Mouse (Mus musculus) ES-CJ7 (cell line): ENCODE results near the gene Mrgpre.

ENCODE experiments used
- DNase-seq: peaks from one replicate; pipeline ENCODE4 v3.0.0; 2011; ENCODE audit warnings: low read depth, low spot score

Mrgpre gene

DNA sequence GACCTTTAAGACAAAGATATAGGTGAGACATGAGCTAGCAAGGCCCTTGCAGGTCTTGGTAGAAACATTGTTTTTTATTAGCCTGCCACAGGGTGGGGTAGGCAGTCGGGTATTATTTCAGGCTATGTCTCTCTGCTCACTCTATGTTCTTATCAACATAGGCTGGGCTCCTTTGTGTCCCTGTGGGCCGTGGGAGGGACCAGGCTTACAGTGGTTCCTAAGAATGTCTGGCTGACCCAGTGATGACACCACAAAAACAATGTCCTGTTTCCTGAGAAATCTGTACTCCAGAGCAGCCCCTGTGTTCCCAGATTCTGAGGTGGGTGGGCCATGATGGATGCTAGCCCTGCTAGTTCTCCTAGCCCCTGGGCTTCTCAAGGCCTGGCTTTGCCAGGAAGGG lies 6.9 kb downstream of the Mrgpre start:
- no peak for DNase-seq

DNA sequence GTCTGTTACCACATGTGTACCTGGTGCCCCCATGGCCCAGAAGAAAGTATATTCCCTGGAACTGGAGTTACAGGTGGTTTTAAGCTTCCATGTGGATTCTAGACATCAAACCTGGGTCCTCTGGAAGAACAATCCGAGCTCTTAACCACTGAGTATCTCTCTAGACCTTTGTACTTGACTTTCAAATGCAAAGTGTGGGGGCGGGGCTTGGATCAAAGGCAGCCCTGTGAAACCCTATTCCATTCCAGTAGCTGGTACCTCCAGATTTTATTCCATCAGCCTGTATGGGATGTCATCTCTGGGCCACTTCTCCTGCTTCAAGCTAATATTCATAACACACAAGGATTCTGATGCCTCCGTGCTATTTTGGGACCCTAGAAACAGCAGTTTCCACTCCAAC lies 8.2 kb downstream of the Mrgpre start:
- peak; percentile 63 for DNase-seq

DNA sequence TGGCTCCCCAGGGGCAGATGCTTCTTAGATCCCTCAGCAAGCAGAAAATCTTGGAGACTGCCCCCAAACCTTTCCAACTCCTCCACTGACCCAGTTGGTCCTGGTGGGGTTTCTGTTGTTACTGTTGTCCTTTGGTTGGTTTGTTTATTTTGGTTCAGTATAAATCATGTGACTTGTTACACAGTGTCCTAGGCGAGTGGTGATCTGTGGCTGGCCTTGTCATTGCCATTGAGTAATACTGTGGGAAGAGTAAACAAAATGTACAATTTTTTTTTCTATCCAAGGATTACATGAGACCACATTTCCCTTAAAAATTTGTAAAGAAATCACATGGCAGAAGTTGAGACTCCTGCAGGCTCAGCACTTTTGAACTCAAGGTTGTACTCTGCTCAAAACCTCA lies 14.8 kb downstream of the Mrgpre start:
- no peak for DNase-seq

DNA sequence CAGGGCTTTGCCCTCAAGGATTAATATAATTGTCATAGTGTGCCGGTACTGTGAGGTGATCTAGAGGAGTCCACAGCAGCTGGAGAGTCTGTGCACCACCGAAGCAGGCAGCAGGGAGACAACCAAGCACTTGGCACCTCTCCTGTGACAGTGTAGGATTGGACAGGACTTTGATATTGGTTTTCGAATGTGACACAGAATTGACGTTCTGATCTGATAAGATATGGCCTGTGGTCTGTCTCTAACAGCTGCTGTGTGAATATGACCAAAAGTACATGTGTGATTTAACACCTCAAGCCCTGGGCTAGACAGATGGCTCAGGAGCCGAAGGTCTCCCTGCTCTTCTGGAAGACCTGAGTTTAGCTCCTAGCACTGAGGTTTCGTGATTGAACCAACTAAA lies 16.0 kb downstream of the Mrgpre start:
- DNase-seq: no peak

DNA sequence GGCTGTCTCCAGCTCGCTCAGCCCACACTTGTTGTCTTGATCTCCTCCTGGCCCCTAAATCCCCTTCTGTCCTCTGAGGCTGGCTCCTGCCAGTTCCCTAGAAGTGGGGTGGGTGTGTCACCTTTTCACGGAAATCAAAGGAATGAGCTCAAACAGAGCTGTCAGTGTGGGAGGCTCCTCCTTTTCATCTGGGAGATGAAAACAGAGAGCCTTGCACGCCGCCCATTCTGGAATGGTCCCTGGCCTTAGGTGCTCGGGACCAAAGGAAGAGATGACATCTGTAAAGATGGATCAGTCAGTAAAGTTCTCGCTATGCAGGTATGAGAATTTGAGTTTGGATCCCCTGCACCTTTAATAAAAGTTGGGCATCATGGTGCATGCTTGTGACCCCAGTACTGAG lies 17.4 kb downstream of the Mrgpre start, which contains the start of gene Mrgprg:
TSS of gene Mrgprg (minus strand) at position 101 of the 400 bp plus-strand sequence.
- no peak for DNase-seq

DNA sequence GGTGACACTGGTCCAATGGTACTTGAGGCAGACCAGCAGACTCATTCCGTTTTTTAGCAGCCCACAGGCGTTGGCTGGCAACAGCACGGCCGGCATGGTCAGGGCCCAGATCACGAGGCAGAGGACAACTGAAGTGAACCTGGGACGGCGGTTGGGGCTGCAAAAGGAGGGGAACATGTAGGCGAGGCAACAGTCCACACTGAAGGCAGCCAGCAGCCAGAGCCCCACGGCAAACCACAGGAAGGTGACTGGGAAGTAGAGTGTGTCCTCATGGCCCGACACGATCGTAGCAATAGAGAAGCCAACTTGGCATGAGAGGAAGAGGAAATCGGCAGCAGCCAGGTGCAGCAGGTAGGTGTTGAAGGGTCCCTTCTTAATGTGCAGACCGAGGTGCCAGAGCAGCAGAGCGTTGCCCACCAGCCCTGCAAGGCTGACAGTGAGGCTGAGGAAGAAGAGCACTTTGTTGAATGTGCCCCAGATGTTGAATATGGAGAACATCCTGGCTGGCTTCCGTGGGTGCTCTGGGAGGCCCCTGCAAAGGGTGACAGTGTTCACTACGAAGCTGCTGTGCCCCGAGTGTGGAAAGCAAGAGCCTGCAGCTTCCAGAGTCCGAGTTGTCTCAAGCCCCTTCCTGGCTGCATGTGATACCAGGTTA lies 19.3 kb downstream of the Mrgpre start:
- DNase-seq: no peak

DNA sequence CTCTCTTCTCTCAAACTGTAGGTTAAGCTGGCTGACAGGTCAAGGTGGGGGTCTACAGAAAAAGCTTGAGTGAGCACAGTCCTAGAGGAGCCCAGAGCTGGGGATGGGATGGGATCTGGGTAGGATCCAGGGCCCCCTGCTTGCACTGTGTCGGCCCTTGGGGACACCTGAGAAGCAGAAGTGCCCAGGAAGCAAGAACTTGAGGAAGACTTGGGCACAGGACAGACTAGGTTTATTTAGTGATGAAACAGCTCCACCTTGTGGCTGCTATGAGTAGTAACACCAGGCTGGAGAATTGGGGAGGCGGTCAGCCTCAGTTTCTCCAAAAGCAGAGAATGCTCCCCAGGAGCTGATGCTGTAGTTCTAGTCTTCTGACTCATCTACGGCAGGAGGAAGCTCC lies 20.5 kb downstream of the Mrgpre start:
- peak; percentile 52 for DNase-seq

DNA sequence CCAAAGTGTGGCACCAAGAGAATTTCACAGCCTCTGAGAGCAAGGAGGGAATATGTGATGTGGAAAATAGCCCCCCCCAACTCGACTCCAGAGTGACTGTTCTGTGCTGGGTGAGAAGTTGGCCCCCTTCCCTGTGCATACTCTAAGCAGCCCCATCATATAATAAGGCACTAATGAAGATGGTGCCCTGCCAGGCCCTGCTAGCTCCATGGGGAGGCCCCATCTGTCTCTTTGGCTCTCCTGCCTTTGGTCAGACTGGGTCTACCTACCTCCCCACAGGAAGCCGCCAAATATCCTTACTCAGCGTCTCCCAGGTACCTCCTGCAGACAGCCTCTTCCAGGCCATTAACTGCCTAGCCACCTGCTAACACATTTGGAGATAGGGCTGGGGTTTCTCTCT lies 25.3 kb downstream of the Mrgpre start:
- DNase-seq: no peak

DNA sequence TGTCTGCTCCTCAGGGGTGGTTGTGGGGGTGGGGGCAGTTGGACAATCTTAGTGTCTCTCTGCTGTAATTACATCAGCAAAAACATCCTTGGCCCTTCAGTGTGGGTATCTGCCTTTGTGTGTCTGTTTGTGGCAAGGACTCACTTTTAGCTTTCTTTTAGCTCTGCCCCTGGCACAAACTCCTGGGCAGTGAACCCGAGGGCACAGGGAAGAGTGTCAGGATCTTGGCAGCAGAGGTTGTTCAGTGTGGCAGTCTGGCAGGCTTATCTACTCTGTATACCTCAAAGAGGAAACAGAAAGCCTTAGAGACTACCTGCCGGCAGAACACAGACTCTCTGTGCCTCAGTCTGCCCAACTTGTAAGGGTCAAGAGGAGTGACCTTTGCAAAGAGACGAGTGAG lies 26.6 kb downstream of the Mrgpre start:
- DNase-seq: no peak

DNA sequence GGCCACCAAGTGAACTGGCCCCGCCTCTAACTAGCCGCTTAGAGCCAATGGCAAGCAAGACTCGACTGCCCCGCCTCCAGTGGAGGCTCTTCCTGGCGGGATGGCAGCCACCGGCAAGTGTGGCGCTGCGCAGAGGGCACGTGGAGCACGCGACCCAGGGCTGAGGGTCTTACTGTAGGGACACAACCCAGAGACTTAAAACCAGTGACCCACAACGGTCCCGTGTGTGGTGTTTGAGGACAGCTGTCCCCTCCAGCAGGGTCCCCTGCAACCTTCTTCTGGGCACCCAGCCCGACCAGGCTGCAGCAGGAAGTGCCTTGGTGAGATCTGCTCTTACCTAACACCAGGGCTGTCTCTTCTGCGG lies 27.3 kb downstream of the Mrgpre start:
- peak; percentile 70 for DNase-seq

DNA sequence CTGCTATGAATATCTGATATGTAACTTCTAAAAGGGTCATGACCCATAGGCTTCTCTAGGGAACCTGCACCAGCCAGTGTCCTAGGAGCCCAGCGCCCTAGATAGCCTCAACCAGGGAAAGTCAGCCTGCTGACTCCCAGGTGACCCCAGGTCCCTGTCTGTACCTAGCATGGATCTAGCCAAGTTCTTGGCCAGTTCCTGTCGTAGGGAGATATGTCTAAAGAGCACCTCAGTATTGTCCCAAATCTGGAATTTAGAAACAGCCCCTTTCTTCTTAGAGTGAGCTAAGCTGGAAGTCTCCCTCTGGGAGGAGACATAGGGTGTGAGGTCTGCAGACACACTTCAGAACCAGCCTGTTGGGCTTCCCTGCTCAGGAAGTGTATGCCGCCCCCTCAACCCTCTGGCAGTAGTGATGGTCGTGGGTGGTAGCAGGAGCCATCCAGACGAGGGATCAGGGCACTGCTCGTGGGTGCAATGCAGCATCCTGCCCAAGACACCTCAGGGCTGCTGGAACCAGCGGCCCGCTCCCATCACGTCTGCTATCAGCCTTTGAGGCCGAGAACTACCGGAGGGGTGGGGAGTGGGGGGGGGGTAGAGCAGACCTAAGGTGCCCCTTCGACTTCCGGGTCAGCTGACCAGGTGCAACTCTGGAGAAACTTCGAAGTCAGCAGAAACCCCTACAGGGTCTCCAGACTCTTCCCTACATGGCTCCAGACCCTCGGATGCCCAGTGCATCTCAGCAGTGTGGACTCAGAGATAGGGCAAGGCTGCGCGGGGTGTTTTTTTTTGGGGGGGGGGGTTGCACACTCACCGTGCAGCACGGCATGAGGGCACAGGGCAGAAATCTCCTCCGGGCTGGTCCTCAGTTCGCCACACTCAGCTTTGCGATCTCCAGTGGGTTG lies 27.9 kb downstream of the Mrgpre start, which contains the start of gene Osbpl5:
TSS of gene Osbpl5 (minus strand) at position 861 of the 902 bp plus-strand sequence.
- DNase-seq: no peak

DNA sequence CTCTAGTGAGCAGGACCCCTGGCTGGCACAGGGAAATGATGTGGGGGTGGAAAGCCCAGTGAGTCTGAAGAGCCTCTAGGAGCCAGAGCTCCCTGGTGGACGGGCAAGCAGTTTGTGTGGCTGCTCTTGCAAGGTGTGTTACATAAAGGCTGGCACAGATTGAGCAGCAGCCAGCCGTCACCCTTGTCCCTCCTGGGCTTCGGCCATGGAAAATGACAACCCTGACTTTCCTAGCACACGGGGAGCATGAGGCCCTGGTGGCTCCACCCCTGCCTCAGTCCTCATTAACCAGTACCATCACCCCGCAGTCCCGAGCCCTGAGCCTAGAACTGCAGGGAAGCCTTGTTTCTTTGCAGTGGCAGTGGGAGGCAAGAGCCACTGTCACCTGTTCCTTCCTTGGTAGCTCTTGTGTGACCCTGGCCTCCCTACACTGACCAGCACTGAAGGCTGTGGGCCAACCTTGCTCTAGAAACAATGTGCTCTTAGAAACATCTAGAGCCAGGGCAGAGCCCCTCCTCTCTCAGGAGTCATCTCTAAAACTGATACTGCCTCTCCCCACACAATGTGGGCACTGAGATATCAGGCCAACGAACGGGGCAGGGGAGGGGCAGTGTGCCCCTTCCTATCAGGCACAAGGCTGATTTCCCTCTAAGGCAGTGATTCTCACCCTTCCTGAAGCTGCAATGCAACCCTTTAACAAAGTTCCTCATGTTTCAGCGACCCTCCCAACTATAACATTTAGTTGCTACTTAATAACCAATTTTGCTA lies 28.8 kb downstream of the Mrgpre start:
- no peak for DNase-seq

DNA sequence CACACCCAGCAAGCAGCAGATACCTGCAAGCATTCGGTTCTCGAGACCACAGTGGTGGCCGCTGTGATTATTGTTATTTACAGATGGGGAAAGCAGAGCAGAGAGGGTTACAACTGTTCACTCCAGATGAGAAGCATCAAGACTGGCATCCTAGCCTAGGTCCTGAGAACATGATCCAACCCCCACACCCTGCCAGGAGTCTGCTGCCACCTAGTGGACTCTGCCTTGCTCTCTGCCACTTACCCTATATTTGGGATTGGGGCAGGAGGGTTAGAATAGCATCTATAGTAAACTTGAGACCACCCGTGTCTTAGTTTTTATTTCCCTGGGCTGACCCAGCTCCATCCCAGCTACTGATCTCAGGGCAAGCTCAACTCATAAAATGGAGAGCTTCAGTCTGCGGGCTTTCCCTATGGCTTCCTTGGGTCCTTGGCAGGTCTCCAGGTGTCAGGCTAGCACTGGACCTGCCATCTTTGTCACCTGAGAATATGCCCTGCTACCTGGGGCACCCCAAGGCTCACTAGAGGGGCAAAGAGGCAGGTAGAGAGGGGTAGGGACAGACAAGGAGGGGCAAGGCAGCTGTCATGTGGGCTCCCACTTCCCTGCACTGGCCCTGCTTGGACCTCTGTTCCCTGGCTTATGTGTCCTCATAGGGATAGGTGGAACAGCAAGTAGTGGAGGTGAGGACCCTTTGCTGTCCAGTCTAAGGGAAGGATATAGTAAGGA lies 30.1 kb downstream of the Mrgpre start:
- peak; percentile 60 for DNase-seq

DNA sequence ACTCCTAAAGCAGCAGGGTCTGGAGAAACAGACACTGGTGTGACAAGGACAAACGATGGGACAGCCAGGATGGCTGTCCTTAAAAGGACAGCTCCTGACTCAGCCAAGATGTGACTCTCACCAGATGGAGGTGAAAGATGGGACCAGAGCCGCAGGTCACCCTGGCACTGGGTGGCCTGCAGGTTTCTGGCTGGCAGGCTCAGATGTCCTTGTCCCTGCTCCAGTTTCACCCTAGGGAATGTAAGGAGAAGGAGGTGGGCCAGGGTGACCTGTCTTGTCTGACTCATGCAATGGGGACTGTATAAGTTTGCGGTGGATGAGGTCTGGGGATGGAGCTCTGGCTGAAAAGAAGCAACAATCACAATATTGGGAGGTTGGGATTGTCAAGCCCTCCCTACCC lies 31.7 kb downstream of the Mrgpre start:
- DNase-seq: no peak

DNA sequence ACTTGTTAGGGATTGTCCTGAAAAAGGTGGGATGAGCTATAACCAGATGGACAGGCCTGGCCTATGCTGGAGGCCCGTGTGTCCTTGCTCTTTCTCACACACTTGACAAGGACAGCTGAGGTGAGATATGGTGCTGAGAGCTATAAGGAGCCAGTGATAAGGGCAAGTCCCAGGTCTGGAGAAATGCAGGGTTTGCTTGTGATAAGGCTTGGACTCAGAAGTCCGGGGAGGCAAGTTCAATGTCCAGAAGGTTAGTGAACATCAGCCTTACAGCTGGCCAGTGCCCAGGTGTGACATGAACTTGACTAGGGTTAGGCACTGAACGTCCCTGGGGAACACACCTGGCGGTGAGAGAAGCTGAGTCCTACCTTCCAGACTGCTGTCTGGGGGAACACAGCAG lies 32.2 kb downstream of the Mrgpre start:
- no peak for DNase-seq

DNA sequence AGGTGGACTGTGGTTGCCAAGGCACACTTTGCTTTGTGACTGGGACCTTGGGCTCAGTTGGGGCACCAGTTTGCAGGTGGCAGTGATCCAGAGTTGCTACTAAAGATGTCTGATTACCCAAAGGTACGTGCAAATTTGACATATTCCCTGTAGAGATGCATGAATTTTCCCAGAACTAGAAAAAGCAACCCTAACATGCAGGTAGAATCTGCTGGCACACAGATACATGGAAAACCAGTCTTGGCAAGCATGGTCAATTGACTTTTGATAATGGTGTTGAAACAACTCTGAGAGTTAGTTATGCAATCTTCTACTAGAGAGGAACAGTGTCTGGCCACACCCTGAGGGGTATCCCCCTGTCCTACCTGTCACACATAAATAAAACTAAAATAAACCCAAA lies 32.9 kb downstream of the Mrgpre start:
- no peak for DNase-seq

DNA sequence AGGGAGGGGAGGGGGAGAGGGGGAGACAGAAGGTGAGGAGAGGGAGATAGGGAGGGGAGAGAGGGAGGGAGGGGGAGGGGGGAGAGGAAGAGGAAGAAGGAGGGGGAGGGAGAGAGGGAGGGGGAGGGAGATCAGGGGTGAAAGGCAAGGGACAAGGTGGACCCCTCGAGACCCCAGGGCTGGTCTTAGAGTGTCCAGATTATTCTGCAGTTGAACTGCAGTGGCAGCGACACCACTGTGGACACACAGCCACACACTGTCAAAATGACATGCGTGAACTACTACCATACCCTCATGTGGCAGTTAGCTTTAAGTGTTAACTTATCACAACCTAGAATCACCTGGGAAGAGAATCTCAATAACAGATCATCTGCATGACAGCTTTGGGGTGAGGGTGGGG lies 35.3 kb downstream of the Mrgpre start:
- DNase-seq: no peak

DNA sequence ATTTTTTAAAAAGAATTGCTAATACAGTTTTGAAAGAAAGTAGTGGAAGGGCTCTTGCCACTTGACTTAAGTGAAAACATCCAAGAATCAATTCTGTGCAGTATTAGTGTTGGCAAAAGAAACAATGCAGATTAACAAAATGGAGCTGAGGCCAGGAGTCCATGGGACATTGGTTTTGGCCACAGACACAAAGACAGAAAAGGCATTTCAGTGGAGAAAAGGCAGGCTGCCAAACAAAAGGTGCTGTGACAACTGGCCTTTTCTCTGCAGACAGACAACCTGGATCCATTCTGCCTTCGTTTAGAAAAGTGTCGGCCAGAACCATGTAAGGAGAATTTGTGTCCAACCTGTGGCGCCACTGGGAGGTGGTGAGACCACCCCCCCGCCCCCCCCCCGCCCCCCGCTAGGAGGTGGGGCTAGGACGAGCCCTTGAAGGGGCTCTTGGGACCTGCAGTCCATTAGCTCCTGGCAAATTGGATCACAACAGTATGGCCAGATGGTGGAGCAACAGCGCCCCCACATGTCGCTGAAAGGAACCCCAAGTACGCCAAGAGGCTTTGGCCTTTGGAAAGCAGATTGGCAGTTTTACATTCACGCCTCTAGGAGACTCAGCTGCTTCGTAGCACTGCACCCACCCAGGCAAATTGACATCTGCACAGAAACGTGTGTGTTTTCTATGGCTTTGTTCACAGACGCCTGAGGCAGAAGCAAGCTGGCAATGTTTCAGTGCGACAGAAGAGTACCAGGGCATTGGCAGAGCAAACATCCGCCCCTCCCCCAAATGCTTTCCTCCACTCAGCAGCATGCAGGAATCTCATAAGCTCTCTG lies 36.0 kb downstream of the Mrgpre start:
- DNase-seq: peak; percentile 87

DNA sequence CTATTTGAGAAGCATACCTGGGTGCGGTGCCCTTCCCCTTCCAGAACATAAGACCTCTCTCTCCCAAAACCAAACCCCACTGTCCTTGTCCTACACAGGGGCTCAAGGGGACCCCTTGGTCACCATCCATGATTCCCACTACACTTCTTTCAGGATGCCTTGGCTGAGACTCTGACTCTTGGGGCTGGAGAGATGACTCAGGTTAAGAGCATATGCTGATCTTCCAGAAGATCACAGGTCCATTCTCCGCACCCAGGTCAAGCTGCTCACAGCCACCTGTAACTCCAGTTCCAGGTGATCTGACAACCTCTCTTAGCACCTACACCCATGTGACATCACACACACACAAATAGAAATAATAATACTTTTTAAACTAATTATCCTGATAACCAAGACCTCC lies 43.6 kb downstream of the Mrgpre start:
- DNase-seq: no peak

DNA sequence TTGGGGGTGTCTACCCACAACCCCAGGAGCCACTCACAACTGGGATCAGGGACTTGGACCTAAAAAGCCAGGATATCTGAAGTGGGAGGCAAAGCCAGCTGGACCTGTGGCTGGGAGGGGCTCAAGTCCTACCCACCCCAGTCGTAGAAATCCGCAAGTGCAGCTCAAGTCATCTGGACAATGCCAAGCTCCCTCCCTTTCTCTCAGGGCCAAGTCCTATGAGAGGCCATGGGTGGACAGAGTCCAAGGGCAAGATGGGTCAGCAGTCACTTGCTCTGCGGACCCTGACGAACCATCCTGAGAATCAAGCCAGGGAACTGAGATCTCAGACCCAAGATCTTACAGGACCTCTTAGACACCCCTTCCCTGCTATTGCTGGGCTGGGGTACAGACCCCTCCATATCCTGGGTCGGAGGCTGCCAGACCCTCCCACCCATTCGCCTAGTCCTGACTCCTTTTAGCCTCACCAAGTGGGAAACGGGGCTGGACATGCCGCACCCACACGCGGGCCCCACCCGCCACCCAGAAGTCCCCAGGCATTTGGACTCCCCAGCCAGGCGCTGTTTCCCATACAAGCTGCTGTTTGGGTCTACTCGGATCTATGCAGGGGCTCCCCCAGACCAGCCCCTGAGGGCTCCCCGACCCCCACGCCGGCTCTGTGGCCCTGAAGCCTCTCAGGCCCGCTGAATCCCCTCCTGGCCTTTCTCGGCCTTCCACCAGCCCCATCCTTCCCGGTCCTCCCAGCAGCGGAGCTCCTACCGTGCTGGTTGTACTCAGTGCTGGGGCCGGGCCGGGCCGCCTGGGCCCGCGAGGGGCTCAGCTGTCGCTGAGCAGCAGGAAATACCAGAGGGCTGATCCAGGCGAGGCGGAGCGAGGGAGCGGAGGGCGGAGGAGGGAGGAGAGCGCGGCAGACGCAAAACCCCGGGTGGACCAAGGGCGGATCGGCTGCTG lies 44.5 kb downstream of the Mrgpre start:
- DNase-seq: peak; percentile 40
